In the genomic region with DNA sequence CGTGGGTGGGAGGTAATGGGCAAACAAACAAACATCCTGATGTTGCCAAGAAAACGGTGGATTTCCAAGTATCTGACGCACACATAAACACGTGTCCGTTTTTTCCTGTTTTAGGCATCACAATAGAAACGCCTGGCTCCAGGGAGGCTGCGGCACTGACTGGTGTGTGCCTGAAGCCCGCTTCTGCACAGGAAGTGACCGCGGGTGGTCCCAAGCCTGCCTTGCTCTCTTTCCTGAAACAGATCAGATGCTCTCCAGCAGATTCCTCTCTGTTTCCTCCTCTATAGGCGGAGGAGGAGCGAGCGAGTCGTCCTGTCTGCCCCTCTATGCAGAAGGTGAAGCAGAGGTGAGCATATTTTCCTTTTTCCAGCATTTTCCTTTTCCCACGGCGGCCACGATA, we compare ENCODE assay signal across 8 mouse cellular contexts.
DNase-seq lines count a peak whose midpoint lies in the region; ATAC-seq and TF ChIP-seq lines count a peak whose summit lies in the region.

No protein-coding gene starts in this region.

- no peak overlapping the region for H3K4me3 ChIP-seq in midbrain, embryonic 10.5 days
- H3K4me3 ChIP-seq in midbrain, embryonic 15.5 days, result no peak overlapping the region
- H3K4me3 ChIP-seq in heart, postnatal 0 days (ENCODE audit: low read depth, low read length), result no peak overlapping the region
- no peak overlapping the region for H3K4me3 ChIP-seq in limb, embryonic 11.5 days (ENCODE audit: low read depth, low read length)
- H3K4me3 ChIP-seq in stomach, embryonic 16.5 days (replicated peaks; ENCODE audit: low read length), result peak overlapping the region; percentile 11; the same call in 1 of the 2 replicates
- no peak overlapping the region for H3K4me3 ChIP-seq in midbrain, postnatal 0 days (ENCODE audit: low read depth, low read length)

- no peak for TF ChIP-seq CTCF in heart, postnatal 0 days (IDR thresholded peaks at IDR 0.05; ENCODE audit: low read depth)
- TF ChIP-seq CTCF in midbrain, postnatal 0 days (IDR thresholded peaks at IDR 0.05), result no peak

- H3K9ac ChIP-seq in midbrain, embryonic 15.5 days, result no peak overlapping the region
- H3K9ac ChIP-seq in heart, postnatal 0 days (replicated peaks; ENCODE audit: low read depth, low read length), result no peak overlapping the region
- H3K9ac ChIP-seq in limb, embryonic 11.5 days (ENCODE audit: low read length), result no peak overlapping the region
- H3K9ac ChIP-seq in stomach, embryonic 16.5 days (ENCODE audit: low read length), result no peak overlapping the region
- no peak overlapping the region for H3K9ac ChIP-seq in midbrain, postnatal 0 days (replicated peaks; ENCODE audit: low read length, poor library complexity, severe bottlenecking)

- H3K4me1 ChIP-seq in midbrain, embryonic 10.5 days, result no peaks in the 10 kb centered on the region
- no peaks in the 10 kb centered on the region for H3K4me1 ChIP-seq in midbrain, embryonic 15.5 days
- peaks cover 17% of the 10 kb centered on the region for H3K4me1 ChIP-seq in heart, postnatal 0 days (ENCODE audit: control insufficient read depth, insufficient read depth)
- H3K4me1 ChIP-seq in limb, embryonic 11.5 days (ENCODE audit: control insufficient read depth, insufficient read depth, low read length), result no peaks in the 10 kb centered on the region
- H3K4me1 ChIP-seq in stomach, embryonic 16.5 days (ENCODE audit: control insufficient read depth, insufficient read depth, low read length), result no peaks in the 10 kb centered on the region
- no peaks in the 10 kb centered on the region for H3K4me1 ChIP-seq in midbrain, postnatal 0 days (ENCODE audit: insufficient read depth, low read length)

- no peaks in the 10 kb centered on the region for H3K27me3 ChIP-seq in midbrain, embryonic 10.5 days (ENCODE audit: low read depth, poor library complexity, severe bottlenecking)
- H3K27me3 ChIP-seq in midbrain, embryonic 15.5 days (replicated peaks), result no peaks in the 10 kb centered on the region
- no peaks in the 10 kb centered on the region for H3K27me3 ChIP-seq in heart, postnatal 0 days (ENCODE audit: control insufficient read depth, insufficient read depth, low read length)
- H3K27me3 ChIP-seq in limb, embryonic 11.5 days (ENCODE audit: control insufficient read depth, insufficient read depth, low read length), result no peaks in the 10 kb centered on the region
- H3K27me3 ChIP-seq in stomach, embryonic 16.5 days (ENCODE audit: control insufficient read depth, insufficient read depth, low read length), result no peaks in the 10 kb centered on the region
- no peaks in the 10 kb centered on the region for H3K27me3 ChIP-seq in midbrain, postnatal 0 days (ENCODE audit: insufficient read depth, low read length)

- no peaks in the 10 kb centered on the region for H3K9me3 ChIP-seq in midbrain, embryonic 10.5 days (replicated peaks)
- no peaks in the 10 kb centered on the region for H3K9me3 ChIP-seq in midbrain, embryonic 15.5 days
- H3K9me3 ChIP-seq in heart, postnatal 0 days (replicated peaks; ENCODE audit: control insufficient read depth, low read length), result no peaks in the 10 kb centered on the region
- no peaks in the 10 kb centered on the region for H3K9me3 ChIP-seq in limb, embryonic 11.5 days (ENCODE audit: control insufficient read depth, low read length)
- H3K9me3 ChIP-seq in stomach, embryonic 16.5 days (replicated peaks; ENCODE audit: control insufficient read depth, low read length), result no peaks in the 10 kb centered on the region
- H3K9me3 ChIP-seq in midbrain, postnatal 0 days (ENCODE audit: low read length), result no peaks in the 10 kb centered on the region

- H3K36me3 ChIP-seq in midbrain, embryonic 10.5 days, result no peaks in the 10 kb centered on the region
- no peaks in the 10 kb centered on the region for H3K36me3 ChIP-seq in midbrain, embryonic 15.5 days (replicated peaks)
- H3K36me3 ChIP-seq in heart, postnatal 0 days (replicated peaks; ENCODE audit: control insufficient read depth, insufficient read depth, low read length), result no peaks in the 10 kb centered on the region
- H3K36me3 ChIP-seq in limb, embryonic 11.5 days (ENCODE audit: control insufficient read depth, insufficient read depth, low read length), result no peaks in the 10 kb centered on the region
- no peaks in the 10 kb centered on the region for H3K36me3 ChIP-seq in stomach, embryonic 16.5 days (ENCODE audit: control insufficient read depth, insufficient read depth, low read length)
- no peaks in the 10 kb centered on the region for H3K36me3 ChIP-seq in midbrain, postnatal 0 days (ENCODE audit: insufficient read depth, low read length)

- no peak for ATAC-seq in midbrain, embryonic 15.5 days (replicated peaks)
- peak; percentile 76 for ATAC-seq in heart, postnatal 0 days (ENCODE audit: insufficient read depth, low read depth)
- no peak for ATAC-seq in limb, embryonic 11.5 days (ENCODE audit: insufficient number of reproducible peaks, low FRiP score, low TSS enrichment, low read depth)
- peak; percentile 60 for ATAC-seq in stomach, embryonic 16.5 days (ENCODE audit: insufficient read depth, low FRiP score)
- ATAC-seq in midbrain, postnatal 0 days (ENCODE audit: low FRiP score), result no peak
- ATAC-seq in frontal cortex, adult (ENCODE audit: low TSS enrichment), result no peak

- H3K27ac ChIP-seq in midbrain, embryonic 10.5 days (replicated peaks), result no peak overlapping the region
- no peak overlapping the region for H3K27ac ChIP-seq in midbrain, embryonic 15.5 days
- peak overlapping the region; percentile 72 for H3K27ac ChIP-seq in heart, postnatal 0 days (ENCODE audit: low read depth)
- no peak overlapping the region for H3K27ac ChIP-seq in limb, embryonic 11.5 days (replicated peaks; ENCODE audit: low read depth, low read length)
- H3K27ac ChIP-seq in stomach, embryonic 16.5 days (ENCODE audit: low read length), result peak overlapping the region; percentile 8; the same call in 1 of the 2 replicates
- no peak overlapping the region for H3K27ac ChIP-seq in midbrain, postnatal 0 days (ENCODE audit: low read depth, low read length)

- peak; percentile 32 for DNase-seq in midbrain, embryonic 10.5 days (ENCODE audit: low spot score)
- DNase-seq in heart, postnatal 0 days (ENCODE audit: low spot score), result peak; percentile 53
- DNase-seq in limb, embryonic 11.5 days (ENCODE audit: low spot score), result peak; percentile 40
- no peak for DNase-seq in midbrain, postnatal 0 days (ENCODE audit: low spot score)
- DNase-seq in layer of hippocampus, adult 11-12 months (ENCODE audit: low spot score), result no peak

- 55% methylated on average over 17 of the region's 17 CpGs for WGBS in midbrain, embryonic 10.5 days
- WGBS in midbrain, embryonic 15.5 days, result 66% methylated on average over 17 of the region's 17 CpGs
- 62% methylated on average over 17 of the region's 17 CpGs for WGBS in heart, postnatal 0 days
- 61% methylated on average over 17 of the region's 17 CpGs for WGBS in limb, embryonic 11.5 days
- 43% methylated on average over 17 of the region's 17 CpGs for WGBS in stomach, embryonic 16.5 days
- WGBS in midbrain, postnatal 0 days, result 59% methylated on average over 17 of the region's 17 CpGs

- H3K4me2 ChIP-seq in midbrain, embryonic 15.5 days, result no peak overlapping the region
- H3K4me2 ChIP-seq in heart, postnatal 0 days (ENCODE audit: low read depth, low read length), result 0 out of 2 replicates have a peak overlapping the region, but pooled peaks have one; percentile 18
- no peak overlapping the region for H3K4me2 ChIP-seq in limb, embryonic 11.5 days (ENCODE audit: low read depth, severe bottlenecking)
- H3K4me2 ChIP-seq in stomach, embryonic 16.5 days (ENCODE audit: low read depth, low read length), result peak overlapping the region; percentile 37
- no peak overlapping the region for H3K4me2 ChIP-seq in midbrain, postnatal 0 days (ENCODE audit: low read depth, low read length, poor library complexity, severe bottlenecking)

- peak; percentile 64; the same call in 1 of the 2 replicates for TF ChIP-seq EP300 in heart, postnatal 0 days (IDR thresholded peaks at IDR 0.05; ENCODE audit: low read depth)

Comparison
In these comparisons a context has a peak if more than half of its experiments do, and no peak if none do; other contexts are left out.
1. DNase-seq: peak in midbrain, embryonic 10.5 days (single experiment), heart, postnatal 0 days (single experiment) and limb, embryonic 11.5 days (single experiment); none in midbrain, postnatal 0 days (single experiment) and layer of hippocampus, adult 11-12 months (single experiment).
2. H3K27ac ChIP-seq: peak in heart, postnatal 0 days (single experiment) and stomach, embryonic 16.5 days (single experiment); none in midbrain, embryonic 10.5 days (single experiment), midbrain, embryonic 15.5 days (single experiment), limb, embryonic 11.5 days (single experiment) and midbrain, postnatal 0 days (single experiment).
3. ATAC-seq: peak in heart, postnatal 0 days (single experiment) and stomach, embryonic 16.5 days (single experiment); none in midbrain, embryonic 15.5 days (single experiment), limb, embryonic 11.5 days (single experiment), midbrain, postnatal 0 days (single experiment) and frontal cortex, adult (single experiment).
4. H3K4me2 ChIP-seq: peak in heart, postnatal 0 days (single experiment) and stomach, embryonic 16.5 days (single experiment); none in midbrain, embryonic 15.5 days (single experiment), limb, embryonic 11.5 days (single experiment) and midbrain, postnatal 0 days (single experiment).